Mouse (Mus musculus) kidney, postnatal 14 days (tissue): Measurements from ENCODE around the gene Espnl.
A peak's percentile ranks its signal among the peaks of the same experiment; 100 is the strongest.

ENCODE experiments used
- DNase-seq: peaks from one replicate; pipeline ENCODE4 v3.0.0; 2022; ENCODE audit warnings: mixed read lengths

The Espnl gene

DNA sequence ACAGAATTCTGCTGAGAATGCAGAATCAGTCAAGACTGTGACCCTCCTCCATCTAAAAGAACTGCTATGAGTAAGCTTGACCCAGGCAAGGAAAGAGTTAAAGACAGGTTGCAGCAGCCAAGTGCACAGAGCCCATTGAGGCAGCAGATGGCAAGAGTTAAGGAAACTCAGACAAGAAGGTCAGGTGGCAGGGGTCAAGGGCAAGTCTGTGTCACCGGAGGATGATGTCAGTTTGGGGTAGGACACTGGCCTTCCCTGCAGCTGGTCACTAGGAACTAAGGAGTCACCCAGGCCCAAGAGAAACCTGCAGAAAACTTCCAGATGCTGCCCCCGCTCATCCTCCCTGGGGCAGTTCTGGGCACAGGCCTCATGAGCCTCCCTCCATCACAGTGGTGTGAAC, 2.8 kb downstream of the Espnl start:
- DNase-seq = no peak

GRCm38 (mm10) chr1:91325488-91326042, 3.7 kb downstream of the Espnl start:
- DNase-seq = no peak

DNA sequence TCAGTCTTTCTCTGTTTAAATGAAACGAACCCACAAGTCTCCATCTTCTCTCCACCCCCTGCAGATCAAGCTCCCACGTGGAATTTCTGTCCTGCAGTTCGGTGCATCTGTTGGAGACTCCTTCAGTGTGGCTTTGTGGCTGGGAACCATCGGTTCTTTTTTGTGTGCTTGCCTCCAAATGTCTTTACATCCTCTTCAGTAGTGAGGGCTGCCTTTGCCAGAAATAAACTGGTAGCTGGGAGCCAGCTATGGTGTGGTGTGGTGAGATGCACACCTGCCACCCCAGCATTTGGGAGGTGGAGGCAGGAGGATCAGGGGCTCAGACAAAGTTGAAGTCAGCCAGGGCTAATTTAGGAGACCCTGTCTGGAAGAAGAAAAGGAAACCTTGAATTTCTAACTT, 10.2 kb downstream of the Espnl start:
- DNase-seq = no peak

DNA sequence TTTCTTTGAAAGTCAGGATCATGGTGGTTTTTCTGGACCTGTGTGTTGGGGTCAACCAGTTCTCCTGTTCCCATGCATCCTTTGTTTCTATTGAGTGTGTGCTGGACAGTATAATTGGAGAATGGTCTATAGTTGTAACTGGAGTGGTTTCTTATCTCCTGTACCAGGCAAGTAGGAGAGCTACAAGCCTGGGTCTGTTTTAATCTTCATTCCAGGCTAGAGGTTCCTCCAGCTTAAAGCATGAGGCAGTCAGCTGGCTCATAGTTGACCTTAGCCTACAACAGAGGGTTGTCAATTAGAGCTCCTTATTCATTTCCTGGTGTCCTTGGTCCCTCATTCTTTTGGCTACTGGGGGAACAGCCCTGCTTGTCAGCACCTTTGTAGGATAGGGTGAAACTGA, 11.7 kb downstream of the Espnl start:
- DNase-seq = no peak

GRCm38 (mm10) chr1:91337355-91337754, 15.5 kb downstream of the Espnl start:
- DNase-seq = no peak

DNA sequence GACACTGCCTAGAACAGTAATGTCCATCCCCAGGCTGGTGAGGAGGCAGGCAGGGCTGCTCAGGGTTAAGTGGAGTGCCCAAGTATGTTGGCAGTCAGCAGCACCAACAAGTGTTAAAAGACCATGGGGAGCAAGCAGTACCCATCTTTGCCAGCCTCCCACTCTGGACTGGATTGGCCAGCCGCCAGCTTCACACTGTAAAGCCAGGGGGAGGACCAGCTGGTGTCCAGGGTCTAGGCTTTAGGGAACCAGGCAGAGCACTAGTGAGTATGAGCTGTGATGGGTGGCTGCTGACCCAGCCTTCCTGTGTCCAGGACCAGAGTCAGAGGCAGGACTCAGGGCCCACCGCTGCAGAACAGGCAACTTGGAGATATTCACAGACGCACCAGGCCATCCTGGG, 22.1 kb downstream of the Espnl start:
- no peak for DNase-seq

DNA sequence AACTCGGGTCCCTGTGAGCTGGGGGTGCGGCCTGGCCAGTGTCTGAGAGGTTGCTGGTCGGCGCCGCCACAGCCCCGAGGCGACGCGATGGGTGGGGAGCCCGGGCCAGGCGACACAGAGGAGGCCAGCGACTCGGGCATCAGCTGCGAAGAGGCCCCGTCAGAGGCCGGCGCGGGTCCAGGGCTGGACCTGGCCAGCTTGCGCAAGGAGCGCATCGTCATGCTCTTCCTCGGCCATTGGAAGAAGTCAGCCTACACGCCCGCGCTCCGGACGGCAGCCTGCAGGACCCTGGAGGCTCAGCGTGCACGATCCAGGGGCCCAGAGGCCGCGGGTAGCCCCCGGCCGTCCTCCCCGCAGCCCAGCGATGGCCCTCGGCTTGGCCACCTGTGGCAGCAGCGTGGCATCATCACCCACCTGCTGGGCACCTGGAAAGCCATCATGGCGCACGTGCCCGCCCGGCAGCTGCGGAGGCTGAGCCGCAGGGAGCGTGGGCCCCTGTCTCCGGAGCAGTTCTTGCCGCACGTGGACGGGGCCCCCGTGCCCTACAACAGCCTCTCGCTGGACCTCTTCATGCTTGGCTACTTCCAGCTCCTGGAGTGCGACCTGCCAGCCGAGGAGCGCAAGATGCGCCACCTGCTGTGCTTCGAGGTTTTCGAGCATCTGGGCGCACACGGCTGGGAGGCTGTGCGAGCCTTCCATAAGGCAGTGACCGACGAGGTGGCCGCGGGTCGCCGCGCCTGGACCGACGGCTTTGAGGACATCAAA, 23.2 kb downstream of the Espnl start:
- DNase-seq = peak; percentile 61

DNA sequence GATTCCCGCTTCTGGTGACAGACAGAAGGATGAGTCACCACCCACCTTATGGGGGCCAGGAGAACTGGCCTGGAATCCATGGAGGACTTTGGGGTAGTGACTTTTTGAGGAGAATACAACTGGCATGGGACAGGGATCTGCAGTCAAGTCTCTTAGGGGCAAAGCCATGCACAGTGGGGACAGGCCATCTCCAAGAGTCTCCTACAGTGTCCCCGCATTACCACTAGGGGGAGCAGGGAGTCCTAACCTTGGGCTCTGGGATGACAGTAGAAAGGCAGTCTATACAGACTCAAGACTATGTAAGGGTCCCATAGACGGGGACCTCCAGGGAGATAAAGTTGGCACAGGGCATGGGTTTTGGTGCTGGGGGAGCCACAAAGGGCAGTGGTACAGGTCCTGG, 25.0 kb downstream of the Espnl start:
- peak; percentile 66 for DNase-seq

DNA sequence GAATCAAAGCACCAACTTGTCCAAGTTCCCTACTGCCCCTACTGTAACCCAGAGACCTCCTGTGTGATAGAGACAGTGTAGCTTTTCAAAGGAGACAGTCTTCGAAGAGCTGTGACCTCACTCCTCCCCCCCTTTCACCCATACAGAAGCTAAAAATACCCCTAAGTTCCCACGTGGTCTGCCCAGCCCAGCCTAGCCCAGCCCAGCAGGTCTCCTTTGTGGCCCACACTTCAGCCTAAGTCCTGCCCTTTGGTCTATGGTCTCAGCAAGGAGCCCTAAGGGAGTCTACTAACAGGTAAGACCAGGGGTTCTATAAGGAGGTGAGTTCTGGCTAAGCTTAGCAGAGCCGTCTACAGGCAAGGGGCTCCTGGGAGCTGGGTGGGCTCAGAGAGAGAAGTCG, 29.0 kb downstream of the Espnl start, which contains the start of gene Klhl30:
Gene Klhl30, plus strand, starts transcription at position 176 of the 400 bp plus-strand sequence.
- DNase-seq = no peak

DNA sequence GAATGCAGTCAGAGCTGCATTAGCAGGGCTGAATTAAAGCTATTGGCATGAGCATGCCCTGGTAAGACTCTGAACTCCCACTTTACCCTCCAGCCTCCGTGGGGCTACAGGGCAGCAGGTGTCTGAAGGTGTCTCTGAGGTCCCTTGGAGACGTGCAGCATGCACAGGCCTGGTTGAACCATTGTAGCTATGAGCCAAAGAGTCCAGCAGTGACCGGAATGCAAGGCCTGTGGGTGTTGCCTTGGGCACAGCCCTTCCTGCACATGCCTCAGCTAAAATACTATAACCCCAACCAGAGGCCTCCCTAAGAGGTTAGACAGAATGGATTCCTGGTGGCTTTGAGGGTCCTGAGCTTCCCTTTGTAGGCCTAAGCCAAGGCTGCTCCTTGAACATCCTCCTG, 29.4 kb downstream of the Espnl start:
- DNase-seq = no peak

- no peak for DNase-seq
Measured at GRCm38 (mm10) chr1:91352277-91352676, 30.4 kb downstream of the Espnl start.

DNA sequence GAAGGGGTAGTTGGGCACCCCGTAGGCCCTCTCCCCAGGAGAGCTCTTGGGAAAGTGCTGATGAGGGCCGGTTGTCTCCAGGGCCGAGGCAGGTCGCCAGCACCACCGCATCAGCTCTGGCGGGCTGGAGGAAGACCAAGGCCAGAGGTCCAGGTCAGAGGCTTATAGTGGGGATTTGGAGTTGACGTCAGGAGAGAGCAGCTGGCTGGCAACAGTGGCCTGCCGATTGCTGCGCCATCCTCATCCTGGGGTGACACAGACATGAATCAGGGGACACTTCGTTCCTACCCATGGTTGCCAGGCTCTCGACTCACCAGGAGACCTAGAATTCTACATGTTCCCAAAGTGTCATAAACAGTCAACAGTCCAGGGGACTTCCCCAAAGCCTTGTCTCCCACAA, 34.2 kb downstream of the Espnl start:
- no peak for DNase-seq

DNA sequence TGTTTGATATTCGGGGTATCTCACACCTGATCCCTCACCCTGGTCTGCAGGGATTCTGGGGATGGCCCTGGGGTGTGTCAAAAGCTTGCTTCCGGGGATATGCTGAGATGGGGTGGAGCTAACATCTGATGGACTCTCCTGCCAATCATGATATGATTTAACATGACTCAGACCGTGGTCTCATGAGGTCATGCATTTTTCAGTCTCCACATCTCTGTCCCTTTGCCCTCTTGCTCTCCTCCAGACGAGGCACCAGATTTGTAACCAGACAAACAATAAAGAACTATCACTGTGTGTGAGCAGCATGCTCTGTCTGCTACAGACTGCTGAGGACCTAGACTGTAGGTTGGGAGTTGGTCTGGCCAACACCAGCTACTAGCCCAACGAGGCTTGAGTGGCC, 40.2 kb downstream of the Espnl start:
- no peak for DNase-seq

GRCm38 (mm10) chr1:91364822-91365644, 43.2 kb downstream of the Espnl start:
- no peak for DNase-seq

DNA sequence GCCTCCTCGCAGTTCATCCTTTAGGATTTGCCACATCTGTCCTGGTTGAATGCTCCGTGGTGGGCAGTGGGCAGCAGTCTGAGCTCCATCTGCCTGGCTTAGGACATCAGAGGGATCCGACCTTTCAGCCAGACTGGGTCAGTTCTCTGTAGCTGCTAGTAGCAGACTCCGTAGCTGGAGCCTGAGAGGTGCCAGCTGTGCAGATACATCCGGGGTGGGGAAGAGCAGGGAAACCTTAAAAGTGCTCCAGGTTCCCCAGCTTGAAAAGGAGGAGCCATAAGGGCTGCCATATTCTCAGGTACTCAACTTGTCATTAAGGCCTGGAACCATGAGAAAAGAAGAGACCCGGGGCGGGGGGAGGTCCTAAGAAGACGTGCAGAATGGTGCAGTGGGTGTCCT, 43.9 kb downstream of the Espnl start:
- no peak for DNase-seq

DNA sequence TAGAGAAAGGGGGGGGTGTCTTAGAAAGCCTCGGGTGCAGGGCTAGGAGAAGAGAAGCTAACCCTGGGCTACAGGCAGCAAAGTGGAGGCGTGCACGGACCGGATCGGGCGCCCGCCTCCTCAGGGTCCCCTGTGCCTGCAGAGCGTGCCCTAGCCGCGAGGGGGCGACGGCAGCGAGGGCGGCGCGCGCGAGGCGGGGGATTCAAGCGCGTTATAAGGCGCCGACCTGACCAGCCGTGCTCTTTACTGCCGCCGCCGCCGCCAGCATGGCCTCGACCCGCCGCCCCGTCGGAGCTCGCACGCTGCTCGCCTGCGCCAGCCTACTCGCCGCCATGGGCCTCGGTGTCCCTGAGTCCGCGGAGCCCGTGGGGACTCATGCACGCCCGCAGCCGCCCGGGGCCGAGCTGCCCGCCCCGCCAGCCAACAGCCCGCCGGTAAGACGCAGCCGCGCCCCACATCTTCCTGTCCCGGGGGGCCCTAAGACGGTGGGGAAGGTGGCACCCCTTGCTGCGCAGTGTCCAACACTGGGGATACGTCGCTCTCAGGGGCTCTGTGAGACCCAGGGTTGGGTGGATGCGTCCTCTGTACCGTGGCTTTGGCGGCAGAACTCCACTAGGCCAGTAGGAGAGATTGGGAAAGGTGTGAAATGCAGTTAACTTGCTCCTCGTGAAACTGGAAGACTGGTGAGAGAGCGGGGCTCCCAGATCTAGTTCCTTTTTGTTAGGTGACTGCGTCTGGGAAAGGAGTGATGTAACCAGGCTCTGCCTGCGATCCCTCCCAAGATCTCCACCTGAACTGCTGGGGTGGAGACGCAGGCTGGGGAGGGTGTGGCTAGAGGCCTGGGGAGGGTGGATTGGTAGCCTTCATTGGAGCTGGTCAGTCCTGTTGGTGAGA, 44.6 kb downstream of the Espnl start, which contains the start of gene Erfe:
Gene Erfe, plus strand, starts transcription at position 216 of the 894 bp plus-strand sequence.
- DNase-seq = peak; percentile 76

DNA sequence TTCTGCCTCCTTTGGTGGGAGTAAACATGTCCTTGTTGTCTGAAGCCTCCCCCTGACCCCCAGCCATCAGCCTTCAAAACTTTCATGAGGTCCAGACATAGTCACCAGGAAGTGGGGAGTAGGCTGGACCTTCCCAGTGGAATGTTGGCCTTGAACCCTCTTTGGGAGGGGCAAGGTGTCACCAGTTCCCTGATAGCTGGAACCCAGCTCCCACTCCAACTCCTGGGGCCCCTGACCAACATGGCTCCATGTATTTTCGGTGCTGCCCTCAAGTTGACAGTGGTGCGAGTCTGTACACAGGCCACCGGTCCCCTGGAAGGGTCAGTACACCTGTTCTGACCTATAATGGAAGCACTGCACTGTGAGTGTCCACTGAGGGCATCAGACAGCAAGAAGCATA, 45.4 kb downstream of the Espnl start:
- DNase-seq = no peak

- no peak for DNase-seq
Measured at GRCm38 (mm10) chr1:91369408-91369807, 47.5 kb downstream of the Espnl start.

DNA sequence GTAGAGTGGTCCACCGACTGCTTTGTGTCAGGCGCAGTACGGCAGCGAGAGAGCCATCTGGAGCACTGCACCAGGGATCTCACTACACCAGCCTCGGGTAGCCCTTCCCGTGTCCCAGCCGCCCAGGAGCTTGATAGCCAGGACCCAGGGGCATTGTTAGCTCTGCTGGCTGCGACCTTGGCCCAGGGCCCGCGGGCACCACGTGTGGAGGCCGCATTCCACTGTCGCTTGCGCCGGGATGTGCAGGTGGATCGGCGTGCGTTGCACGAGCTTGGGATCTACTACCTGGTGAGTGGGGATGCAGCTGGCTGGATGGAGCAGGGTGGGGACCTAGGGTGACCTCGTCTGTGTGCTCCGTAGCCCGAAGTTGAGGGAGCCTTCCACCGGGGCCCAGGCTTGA, 48.2 kb downstream of the Espnl start:
- DNase-seq = no peak

DNA sequence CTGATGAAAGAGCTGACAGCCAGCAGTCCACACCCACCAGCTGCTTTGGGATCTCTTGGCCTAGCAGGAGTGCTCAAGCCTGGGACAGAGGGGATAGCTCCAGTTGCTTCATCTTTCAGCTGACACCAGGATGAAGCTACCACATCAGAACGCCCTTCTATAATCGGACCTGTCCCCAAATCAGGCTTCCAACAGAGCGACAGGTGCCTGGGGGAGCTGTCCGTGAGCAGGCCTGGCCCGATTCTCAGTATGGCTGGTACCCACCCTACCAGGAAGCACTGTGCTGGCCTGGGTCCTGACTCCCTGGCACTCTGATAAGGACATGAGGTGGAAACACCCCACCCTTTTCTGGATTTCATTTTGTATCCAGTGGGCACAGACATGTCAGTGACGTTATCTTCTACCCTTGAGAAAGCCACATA, 51.5 kb downstream of the Espnl start:
- DNase-seq = no peak

DNA sequence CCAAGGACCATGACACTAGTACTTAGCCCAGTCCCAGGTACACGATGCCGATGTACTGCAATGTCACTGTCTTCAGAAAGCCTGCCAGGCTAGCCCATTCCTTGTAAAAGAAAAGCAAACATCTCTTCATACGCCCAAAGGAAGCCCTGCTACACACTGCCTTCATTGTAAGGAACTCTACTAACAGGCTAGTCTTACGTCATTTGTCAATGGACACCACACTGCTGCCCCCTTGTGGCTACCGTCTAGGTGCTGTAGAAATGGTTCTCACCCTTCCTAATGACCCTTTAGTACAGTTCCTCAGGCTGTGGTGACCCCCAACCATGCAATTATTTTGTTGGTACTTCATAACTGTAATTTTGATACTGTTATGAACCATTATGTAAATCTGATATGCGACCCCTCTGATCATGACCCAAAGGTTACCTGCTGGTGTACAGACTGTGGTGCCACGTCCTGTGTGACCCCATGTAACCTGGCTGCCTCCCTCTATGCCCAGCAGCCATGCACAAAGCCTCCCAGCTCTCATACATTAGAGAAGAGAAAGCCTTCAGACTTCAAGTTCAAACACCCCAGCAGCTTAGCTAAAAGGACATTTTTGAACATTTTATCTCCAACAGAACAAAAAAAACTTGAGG, 58.7 kb downstream of the Espnl start:
- DNase-seq = peak; percentile 75

- no peak for DNase-seq
Measured at GRCm38 (mm10) chr1:91381091-91381471, 59.2 kb downstream of the Espnl start.
